Mouse (Mus musculus): ENCODE data around the gene Gm14862. TPM values are rescaled to one million over a fixed set of nuclear protein-coding genes. Genes with fewer than 3 reads are reported as not detected.

Gm14862 gene
- polyA plus RNA-seq, 2 experiments, result 1.5 to 4.4 TPM

DNA sequence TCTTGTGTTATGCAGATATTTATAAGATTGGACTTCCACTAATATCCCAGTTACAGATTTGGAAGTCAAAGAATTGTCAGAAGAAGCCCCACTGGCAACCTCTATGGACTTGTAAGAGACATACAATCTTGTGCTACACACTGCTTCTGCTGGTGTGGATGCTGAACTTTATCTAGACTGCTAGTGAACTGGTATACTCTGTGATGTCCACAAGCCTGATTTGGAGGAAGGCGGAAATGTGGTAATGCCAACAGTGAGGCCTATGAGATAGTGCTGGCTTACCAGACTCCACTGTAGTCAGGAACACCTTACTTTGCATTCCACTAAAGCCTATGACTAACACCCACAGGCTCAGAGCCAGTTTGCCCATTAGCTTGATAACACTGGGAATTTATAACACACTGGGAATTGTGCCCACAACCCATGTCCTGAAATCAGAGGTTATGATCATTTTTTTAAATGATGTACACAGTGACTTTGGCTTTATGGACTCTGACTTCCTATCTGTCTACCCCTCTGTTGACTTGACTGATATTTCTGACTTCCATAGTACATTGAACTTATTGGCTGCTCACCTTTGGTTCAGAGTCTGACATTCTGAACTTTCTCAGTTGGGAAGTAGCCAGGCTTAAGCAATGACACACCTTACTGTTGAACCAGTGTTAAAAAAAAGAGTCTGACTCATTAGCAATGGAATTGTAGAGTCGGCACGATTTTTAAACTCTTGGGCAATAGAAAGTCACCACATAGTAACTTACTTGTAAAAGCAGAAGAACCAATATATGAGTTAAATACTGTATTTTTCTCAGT, 34.1 kb downstream of the Gm14862 start:
- Histone ChIP-seq H3K4me1 (replicated peaks; ENCODE audit: control insufficient read depth in 2 of 2, insufficient read depth in 2 of 2, low read length in 1 of 2) (0 out of 4 replicates have a peak, but pooled peaks cover 0 to 4% of the 10 kb centered on the region in 2 experiments), H3K4me2 (ENCODE audit: low read depth) (no peak overlapping the region), H3K4me3 (ENCODE audit: insufficient read depth in 1 of 2, low read depth in 2 of 2, low read length in 2 of 2) (no peak overlapping the region), H3K9me3 (ENCODE audit: control insufficient read depth, low read length) (no peaks in the 10 kb centered on the region), H3K27me3 (ENCODE audit: control insufficient read depth, insufficient read depth, low read length) (no peaks in the 10 kb centered on the region), H3K27ac (no peak overlapping the region), H3K36me3 (replicated peaks; ENCODE audit: control insufficient read depth, insufficient read depth, low read depth) (no peaks in the 10 kb centered on the region), H3K9ac (replicated peaks) (no peak overlapping the region)
- no peak for TF ChIP-seq CTCF (IDR thresholded peaks at IDR 0.05; ENCODE audit: low read depth)
- no peak for TF ChIP-seq EP300 (IDR thresholded peaks at IDR 0.05; ENCODE audit: low read depth)
- 71% methylated on average over 3 of the region's 3 CpGs for WGBS (ENCODE audit: insufficient replicate concordance)
- ATAC-seq (ENCODE audit: insufficient read depth), result 0 out of 2 replicates have a peak, but pooled peaks have one; percentile 37
- no peak for DNase-seq (ENCODE audit: low read depth in 3 of 3, low spot score in 3 of 3)

DNA sequence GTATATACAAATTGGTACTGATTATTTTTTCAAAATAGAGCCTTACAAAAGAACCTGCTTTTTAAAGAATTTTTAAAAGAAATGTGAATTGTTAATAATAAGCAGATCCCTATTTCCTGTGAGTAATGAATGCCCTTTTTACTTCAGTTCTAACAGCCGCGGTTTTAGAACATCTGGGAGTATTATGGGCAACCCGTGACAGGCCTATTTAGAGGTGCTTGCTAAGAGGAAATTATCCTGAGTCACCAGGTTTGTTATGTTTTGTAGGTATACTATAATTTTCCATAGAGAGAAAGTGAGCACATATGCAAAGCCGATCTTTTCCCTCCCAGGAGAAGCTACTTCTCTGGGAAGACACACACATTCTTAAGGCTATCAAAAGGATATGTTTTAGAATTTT, 35.0 kb downstream of the Gm14862 start:
- 78% methylated on average over 4 of the region's 4 CpGs for WGBS (ENCODE audit: insufficient replicate concordance)
- Histone ChIP-seq H3K4me1 (replicated peaks; ENCODE audit: control insufficient read depth in 2 of 2, insufficient read depth in 2 of 2, low read length in 1 of 2) (0 out of 4 replicates have a peak, but pooled peaks cover 0 to 4% of the 10 kb centered on the region in 2 experiments), H3K4me3 (ENCODE audit: insufficient read depth in 1 of 2, low read depth in 2 of 2, low read length in 2 of 2) (no peak overlapping the region), H3K4me2 (ENCODE audit: low read depth) (no peak overlapping the region), H3K36me3 (replicated peaks; ENCODE audit: control insufficient read depth, insufficient read depth, low read depth) (no peaks in the 10 kb centered on the region), H3K9ac (replicated peaks) (no peak overlapping the region), H3K9me3 (ENCODE audit: control insufficient read depth, low read length) (no peaks in the 10 kb centered on the region), H3K27ac (no peak overlapping the region), H3K27me3 (ENCODE audit: control insufficient read depth, insufficient read depth, low read length) (no peaks in the 10 kb centered on the region)
- DNase-seq (ENCODE audit: low read depth in 3 of 3, low spot score in 3 of 3), result no peak
- no peak for ATAC-seq (ENCODE audit: insufficient read depth)
- no peak for TF ChIP-seq EP300 (IDR thresholded peaks at IDR 0.05; ENCODE audit: low read depth)

DNA sequence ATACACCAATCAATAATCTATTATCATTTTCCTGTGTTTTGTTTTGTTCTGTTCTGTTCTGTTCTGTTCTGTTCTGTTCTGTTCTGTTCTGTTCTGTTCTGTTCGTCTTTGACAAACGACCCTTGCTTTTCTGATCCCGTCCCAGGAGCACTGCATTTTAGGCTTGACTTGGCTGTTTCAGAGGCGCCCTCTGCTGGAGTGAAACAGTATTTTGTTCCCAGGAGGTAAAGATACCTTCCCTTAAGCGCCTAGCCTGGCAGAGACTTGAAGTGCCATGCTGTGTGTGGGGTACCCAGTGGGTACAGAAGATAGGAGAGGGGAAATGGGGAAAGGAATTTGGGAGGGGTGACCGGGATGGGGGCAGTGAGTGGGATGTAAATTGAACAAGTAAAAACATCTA, 35.5 kb downstream of the Gm14862 start:
- no peak overlapping the region for H3K4me2 ChIP-seq (ENCODE audit: low read depth)
- no peaks in the 10 kb centered on the region for H3K36me3 ChIP-seq (replicated peaks; ENCODE audit: control insufficient read depth, insufficient read depth, low read depth)
- WGBS (ENCODE audit: insufficient replicate concordance), result 24% methylated on average over 6 of the region's 6 CpGs
- no peak overlapping the region for H3K9ac ChIP-seq (replicated peaks)
- ATAC-seq (ENCODE audit: insufficient read depth) (peak; percentile 37; the same call in 1 of the 2 replicates), DNase-seq (ENCODE audit: low read depth in 3 of 3, low spot score in 3 of 3) (peak; percentile 50 to 61 (median 54))
- no peaks in the 10 kb centered on the region for H3K9me3 ChIP-seq (ENCODE audit: control insufficient read depth, low read length)
- no peak overlapping the region for H3K27ac ChIP-seq
- peak; percentile 81 for TF ChIP-seq CTCF (IDR thresholded peaks at IDR 0.05; ENCODE audit: low read depth)
- TF ChIP-seq EP300 (IDR thresholded peaks at IDR 0.05; ENCODE audit: low read depth), result no peak
- H3K27me3 ChIP-seq (ENCODE audit: control insufficient read depth, insufficient read depth, low read length), result no peaks in the 10 kb centered on the region
- H3K4me3 ChIP-seq (ENCODE audit: insufficient read depth in 1 of 2, low read depth in 2 of 2, low read length in 2 of 2), result no peak overlapping the region
- 0 out of 4 replicates have a peak, but pooled peaks cover 0 to 4% of the 10 kb centered on the region in 2 experiments for H3K4me1 ChIP-seq (replicated peaks; ENCODE audit: control insufficient read depth in 2 of 2, insufficient read depth in 2 of 2, low read length in 1 of 2)

DNA sequence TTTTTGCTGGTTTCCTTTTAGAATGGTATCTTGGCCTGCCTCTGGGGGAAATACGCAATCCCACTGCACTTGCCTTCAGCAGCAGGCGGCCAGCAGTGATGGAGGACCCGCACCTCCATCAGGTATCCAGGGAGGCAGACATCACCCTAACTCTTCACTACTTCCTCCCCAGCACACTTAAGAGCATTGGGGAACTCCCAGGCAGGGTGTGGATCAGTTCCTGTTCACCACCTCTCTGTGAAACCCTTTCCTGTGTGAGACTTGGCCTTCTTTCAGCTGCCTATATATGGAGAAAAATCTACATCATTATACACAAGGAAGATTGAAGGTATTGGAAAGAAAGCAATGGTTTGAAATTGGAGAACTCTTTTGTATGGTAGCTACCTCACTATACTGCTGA, 37.1 kb downstream of the Gm14862 start:
- H3K36me3 ChIP-seq (replicated peaks; ENCODE audit: control insufficient read depth, insufficient read depth, low read depth), result no peaks in the 10 kb centered on the region
- no peak overlapping the region for H3K4me3 ChIP-seq (ENCODE audit: insufficient read depth in 1 of 2, low read depth in 2 of 2, low read length in 2 of 2)
- TF ChIP-seq CTCF (IDR thresholded peaks at IDR 0.05; ENCODE audit: low read depth) (no peak), EP300 (IDR thresholded peaks at IDR 0.05; ENCODE audit: low read depth) (no peak)
- H3K9me3 ChIP-seq (ENCODE audit: control insufficient read depth, low read length), result no peaks in the 10 kb centered on the region
- ATAC-seq (ENCODE audit: insufficient read depth), result no peak
- no peak overlapping the region for H3K27ac ChIP-seq
- no peaks in the 10 kb centered on the region for H3K27me3 ChIP-seq (ENCODE audit: control insufficient read depth, insufficient read depth, low read length)
- no peak overlapping the region for H3K9ac ChIP-seq (replicated peaks)
- H3K4me1 ChIP-seq (replicated peaks; ENCODE audit: control insufficient read depth in 2 of 2, insufficient read depth in 2 of 2, low read length in 1 of 2), result 0 out of 4 replicates have a peak, but pooled peaks cover 0 to 4% of the 10 kb centered on the region in 2 experiments
- WGBS (ENCODE audit: insufficient replicate concordance), result 52% methylated on average over 3 of the region's 3 CpGs
- no peak overlapping the region for H3K4me2 ChIP-seq (ENCODE audit: low read depth)
- no peak for DNase-seq (ENCODE audit: low read depth in 3 of 3, low spot score in 3 of 3)

DNA sequence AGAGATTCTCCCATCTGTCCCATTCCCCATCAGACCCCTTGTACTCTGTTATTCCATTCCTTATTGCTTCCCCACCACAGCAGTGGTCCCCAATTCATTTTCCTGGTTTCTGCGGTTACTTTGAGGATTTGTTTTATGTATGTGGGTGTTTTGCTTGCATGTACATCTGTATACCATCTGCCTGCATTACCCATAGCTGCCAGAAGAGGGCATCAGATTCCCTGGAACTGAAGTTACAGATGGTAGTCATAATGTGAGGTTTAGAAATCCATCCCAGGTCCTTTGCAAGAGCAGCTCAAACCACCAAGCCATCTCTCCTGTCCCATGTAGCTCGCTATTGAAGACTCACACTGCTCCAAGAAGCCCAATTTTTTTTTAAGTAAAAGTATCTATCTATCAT, 40.5 kb downstream of the Gm14862 start:
- WGBS (ENCODE audit: insufficient replicate concordance), result 68% methylated on average over 2 of the region's 2 CpGs
- no peaks in the 10 kb centered on the region for H3K9me3 ChIP-seq (ENCODE audit: control insufficient read depth, low read length)
- no peak overlapping the region for H3K9ac ChIP-seq (replicated peaks)
- H3K36me3 ChIP-seq (replicated peaks; ENCODE audit: control insufficient read depth, insufficient read depth, low read depth), result no peaks in the 10 kb centered on the region
- H3K4me2 ChIP-seq (ENCODE audit: low read depth), result no peak overlapping the region
- no peaks in the 10 kb centered on the region for H3K4me1 ChIP-seq (replicated peaks; ENCODE audit: control insufficient read depth in 2 of 2, insufficient read depth in 2 of 2, low read length in 1 of 2)
- no peak overlapping the region for H3K27ac ChIP-seq
- DNase-seq (ENCODE audit: low read depth in 3 of 3, low spot score in 3 of 3) (peak in 2 of 3 experiments; percentile 12 to 19), ATAC-seq (ENCODE audit: insufficient read depth) (no peak)
- H3K4me3 ChIP-seq (ENCODE audit: insufficient read depth in 1 of 2, low read depth in 2 of 2, low read length in 2 of 2), result no peak overlapping the region
- TF ChIP-seq CTCF (IDR thresholded peaks at IDR 0.05; ENCODE audit: low read depth) (peak; percentile 74), EP300 (IDR thresholded peaks at IDR 0.05; ENCODE audit: low read depth) (no peak)
- H3K27me3 ChIP-seq (ENCODE audit: control insufficient read depth, insufficient read depth, low read length), result no peaks in the 10 kb centered on the region

All from liver, embryonic 14.5 days (tissue).